Mouse (Mus musculus): Measurements from ENCODE around the gene Whamm. TPM values are rescaled to one million over a fixed set of nuclear protein-coding genes. Genes with fewer than 3 reads are reported as not detected.
A peak's percentile ranks its signal among the peaks of the same experiment; 100 is the strongest.

Whamm gene
- polyA plus RNA-seq (2011; ENCODE audit: insufficient read depth, insufficient read length, low replicate concordance, missing spikeins): 11.3 and 18.2 TPM in 2 replicates

DNA sequence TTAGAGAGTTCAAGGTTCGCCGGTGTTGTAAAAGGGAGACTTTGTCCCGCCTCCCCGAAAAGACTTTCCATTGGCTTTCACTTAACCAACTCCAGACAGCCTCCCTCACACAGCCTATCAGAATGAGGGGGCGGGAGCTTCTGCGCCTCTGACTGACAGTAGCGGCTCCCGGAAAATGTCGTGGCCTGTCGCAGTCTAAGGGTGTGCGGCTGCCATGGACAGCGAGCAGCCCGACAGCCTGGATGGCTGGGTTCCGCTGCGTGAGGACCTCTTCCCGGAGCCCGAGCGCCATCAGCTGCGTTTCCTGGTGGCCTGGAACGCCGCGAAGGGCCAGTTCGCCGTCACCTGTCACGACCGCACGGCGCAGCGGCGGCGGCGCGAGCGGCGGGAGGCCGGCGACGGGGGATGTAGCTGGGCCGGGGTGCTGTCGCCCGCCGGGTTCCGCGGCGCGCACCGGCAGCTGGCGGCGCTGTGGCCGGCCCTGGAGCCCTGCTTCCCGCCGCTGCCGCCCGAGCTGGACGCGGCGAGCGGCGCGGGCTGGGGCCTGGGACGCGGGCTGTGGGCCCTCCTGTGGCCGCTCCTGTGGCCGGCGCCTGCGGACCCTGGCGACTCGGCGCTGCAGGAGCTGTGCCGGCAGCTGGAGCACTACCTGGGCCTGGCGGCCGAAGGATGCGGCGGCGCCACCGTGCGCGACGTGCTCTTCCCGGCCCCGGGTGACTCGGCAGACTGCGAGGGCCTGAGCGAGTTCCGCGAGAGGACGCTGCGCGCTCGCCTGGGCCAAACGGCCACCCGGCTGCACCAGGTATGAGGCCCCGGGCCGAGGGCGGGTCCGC is at the start of gene Whamm:
Gene Whamm (plus strand): TSS at position 159 of the 833 bp plus-strand sequence.
- peak within 1 kb of the TSS; percentile 65 for H3K4me3 ChIP-seq (replicated peaks; ENCODE audit: control insufficient read depth, low read depth, low read length)
- H3K27ac ChIP-seq (ENCODE audit: control insufficient read depth, insufficient read depth, low read depth, low read length, poor library complexity): peak within 1 kb of the TSS; percentile 99
- no peak for TF ChIP-seq CTCF (IDR thresholded peaks at IDR 0.05; ENCODE audit: control insufficient read depth, insufficient read depth, low read length)
- peak; percentile 100 for TF ChIP-seq POLR2A (IDR thresholded peaks at IDR 0.05; ENCODE audit: borderline replicate concordance, control insufficient read depth, low read depth, low read length)
- WGBS: under 1% methylated on average over 96 of the region's 96 CpGs
- H3K4me1 ChIP-seq (ENCODE audit: control insufficient read depth, insufficient read depth, low read length): no peaks in the 10 kb centered on the region

DNA sequence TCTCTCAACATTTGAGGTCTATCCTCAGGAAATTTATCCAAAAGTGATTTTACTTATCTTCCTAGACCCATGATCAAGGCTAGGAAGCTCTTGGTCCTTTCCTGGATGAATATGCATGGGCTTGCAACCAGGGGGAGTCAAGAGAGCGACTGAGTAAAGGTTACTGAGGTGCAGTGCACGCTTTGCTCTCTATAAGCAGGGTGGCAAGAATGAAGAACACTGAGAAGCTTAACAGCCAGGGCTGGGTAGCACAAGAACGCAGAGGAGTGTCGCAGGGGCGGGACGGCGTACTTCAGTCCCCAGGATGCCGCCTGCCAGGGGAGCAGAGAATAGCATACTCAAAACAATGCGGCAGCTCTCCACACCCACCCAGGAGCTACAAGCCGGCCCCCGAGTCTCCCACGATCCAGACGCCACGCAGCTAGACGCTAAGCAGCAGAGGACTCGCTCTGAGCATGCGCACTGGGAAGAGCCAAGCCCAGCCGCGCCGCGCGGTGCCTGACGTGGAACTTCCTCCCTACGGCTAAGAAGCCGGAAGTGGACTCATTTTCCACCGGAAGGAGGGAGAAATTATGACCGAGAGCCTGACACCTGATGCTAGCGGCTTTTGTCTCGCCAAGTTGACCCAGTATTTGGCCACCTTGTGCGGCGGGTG is 47.9 kb upstream of the Whamm start:
- TF ChIP-seq POLR2A (IDR thresholded peaks at IDR 0.05; ENCODE audit: borderline replicate concordance, control insufficient read depth, low read depth, low read length) (peak; percentile 84; the same call in 1 of the 2 replicates), CTCF (IDR thresholded peaks at IDR 0.05; ENCODE audit: control insufficient read depth, insufficient read depth, low read length) (no peak)
- WGBS: under 1% methylated on average over 31 of the region's 31 CpGs
- H3K27ac ChIP-seq (ENCODE audit: control insufficient read depth, insufficient read depth, low read depth, low read length, poor library complexity): peak overlapping the region; percentile 64
- H3K4me1 ChIP-seq (ENCODE audit: control insufficient read depth, insufficient read depth, low read length): no peaks in the 10 kb centered on the region; the same call in 1 of the 2 replicates
- peak overlapping the region; percentile 99 for H3K4me3 ChIP-seq (replicated peaks; ENCODE audit: control insufficient read depth, low read depth, low read length)

DNA sequence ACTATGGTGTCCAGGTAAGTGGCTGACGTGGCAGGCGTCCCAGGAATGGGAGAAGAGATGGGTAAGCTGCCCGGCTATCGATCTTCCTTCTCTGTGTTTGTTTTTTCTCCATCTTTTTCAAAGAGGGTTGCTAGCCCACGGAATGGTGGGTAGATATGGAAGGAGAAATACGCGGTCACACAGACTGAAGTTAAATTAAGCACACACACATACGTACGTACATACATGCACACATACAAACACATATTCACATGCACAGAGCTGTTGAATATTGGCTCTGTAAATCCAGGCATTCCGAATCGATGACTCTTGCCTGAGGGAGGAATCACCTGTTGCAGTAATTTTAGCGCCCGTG is 47.4 kb upstream of the Whamm start:
- peak overlapping the region; percentile 64 for H3K27ac ChIP-seq (ENCODE audit: control insufficient read depth, insufficient read depth, low read depth, low read length, poor library complexity)
- H3K4me1 ChIP-seq (ENCODE audit: control insufficient read depth, insufficient read depth, low read length): no peaks in the 10 kb centered on the region; the same call in 1 of the 2 replicates
- TF ChIP-seq CTCF (IDR thresholded peaks at IDR 0.05; ENCODE audit: control insufficient read depth, insufficient read depth, low read length) (no peak), POLR2A (IDR thresholded peaks at IDR 0.05; ENCODE audit: borderline replicate concordance, control insufficient read depth, low read depth, low read length) (no peak)
- 3% methylated on average over 13 of the region's 13 CpGs for WGBS
- H3K4me3 ChIP-seq (replicated peaks; ENCODE audit: control insufficient read depth, low read depth, low read length): peak overlapping the region; percentile 99

DNA sequence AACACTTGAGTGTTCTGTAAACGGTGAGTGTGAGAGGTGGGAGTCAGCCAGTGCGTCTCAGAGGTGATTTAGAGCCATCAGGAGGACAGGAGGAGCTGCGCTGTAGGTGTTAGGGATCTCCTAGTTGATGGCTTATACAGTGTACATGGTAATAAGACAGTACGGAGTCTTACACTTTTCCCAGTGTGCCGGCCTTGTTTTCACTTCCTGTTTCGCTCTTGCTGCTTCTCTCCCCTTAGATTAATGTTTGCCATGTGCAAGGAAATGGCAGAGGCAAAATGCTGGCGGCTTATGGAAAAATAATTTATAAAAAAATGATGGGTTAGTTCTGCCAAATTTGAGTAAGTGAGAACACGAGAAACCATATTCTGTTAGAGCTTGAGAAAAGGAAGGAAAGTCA is 42.1 kb upstream of the Whamm start:
- WGBS: 84% methylated on average over 8 of the region's 8 CpGs
- TF ChIP-seq POLR2A (IDR thresholded peaks at IDR 0.05; ENCODE audit: borderline replicate concordance, control insufficient read depth, low read depth, low read length) (no peak), CTCF (IDR thresholded peaks at IDR 0.05; ENCODE audit: control insufficient read depth, insufficient read depth, low read length) (no peak)
- H3K4me3 ChIP-seq (replicated peaks; ENCODE audit: control insufficient read depth, low read depth, low read length): no peak overlapping the region
- no peak overlapping the region for H3K27ac ChIP-seq (ENCODE audit: control insufficient read depth, insufficient read depth, low read depth, low read length, poor library complexity)
- no peaks in the 10 kb centered on the region; the same call in 1 of the 2 replicates for H3K4me1 ChIP-seq (ENCODE audit: control insufficient read depth, insufficient read depth, low read length)

DNA sequence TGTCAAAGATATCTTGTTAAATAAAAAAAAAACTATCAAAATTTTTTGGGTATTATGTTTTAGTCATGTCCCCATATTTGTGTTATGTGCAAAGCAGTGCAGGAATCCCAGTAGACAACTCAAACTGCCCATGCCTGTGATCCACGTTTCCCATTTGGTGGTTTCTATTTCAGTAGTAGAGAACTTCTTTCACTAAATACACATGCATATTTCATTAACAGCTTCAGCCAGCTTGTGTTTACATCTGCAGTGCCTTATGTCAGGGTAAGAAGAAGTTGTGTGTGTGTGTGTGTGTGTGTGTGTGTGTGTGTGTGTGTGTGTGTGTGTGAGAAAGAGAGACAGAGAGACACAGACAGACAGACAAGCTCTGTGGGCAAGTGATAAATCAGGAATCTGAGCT is 39.6 kb upstream of the Whamm start:
- WGBS: 81% methylated on average over 1 of the region's 1 CpGs
- TF ChIP-seq POLR2A (IDR thresholded peaks at IDR 0.05; ENCODE audit: borderline replicate concordance, control insufficient read depth, low read depth, low read length) (no peak), CTCF (IDR thresholded peaks at IDR 0.05; ENCODE audit: control insufficient read depth, insufficient read depth, low read length) (no peak)
- Histone ChIP-seq H3K4me3 (replicated peaks; ENCODE audit: control insufficient read depth, low read depth, low read length) (no peak overlapping the region), H3K4me1 (ENCODE audit: control insufficient read depth, insufficient read depth, low read length) (no peaks in the 10 kb centered on the region; the same call in 1 of the 2 replicates), H3K27ac (ENCODE audit: control insufficient read depth, insufficient read depth, low read depth, low read length, poor library complexity) (no peak overlapping the region)

DNA sequence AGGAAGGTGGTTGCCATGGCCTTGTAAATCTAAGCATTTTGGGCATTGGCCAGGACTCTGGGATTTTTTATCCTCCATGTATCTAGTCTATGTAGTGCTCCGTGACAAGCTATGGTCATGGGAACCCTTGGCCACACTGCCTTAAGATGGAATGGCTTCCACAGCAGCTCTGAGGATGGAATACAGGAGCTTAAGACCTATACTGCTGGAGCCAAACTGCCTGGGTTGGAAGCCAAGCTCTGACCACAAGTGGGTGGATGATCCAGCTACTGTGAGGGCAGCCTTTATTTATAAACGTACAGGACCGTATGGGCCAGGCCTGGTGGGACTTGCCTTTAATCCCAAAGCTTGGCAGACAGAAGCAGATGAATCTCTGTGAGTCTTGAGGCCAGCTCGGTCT is 34.6 kb upstream of the Whamm start:
- Histone ChIP-seq H3K27ac (ENCODE audit: control insufficient read depth, insufficient read depth, low read depth, low read length, poor library complexity) (no peak overlapping the region), H3K4me3 (replicated peaks; ENCODE audit: control insufficient read depth, low read depth, low read length) (no peak overlapping the region), H3K4me1 (ENCODE audit: control insufficient read depth, insufficient read depth, low read length) (no peaks in the 10 kb centered on the region)
- no peak for TF ChIP-seq POLR2A (IDR thresholded peaks at IDR 0.05; ENCODE audit: borderline replicate concordance, control insufficient read depth, low read depth, low read length)
- TF ChIP-seq CTCF (IDR thresholded peaks at IDR 0.05; ENCODE audit: control insufficient read depth, insufficient read depth, low read length): no peak
- 87% methylated on average over 4 of the region's 4 CpGs for WGBS

DNA sequence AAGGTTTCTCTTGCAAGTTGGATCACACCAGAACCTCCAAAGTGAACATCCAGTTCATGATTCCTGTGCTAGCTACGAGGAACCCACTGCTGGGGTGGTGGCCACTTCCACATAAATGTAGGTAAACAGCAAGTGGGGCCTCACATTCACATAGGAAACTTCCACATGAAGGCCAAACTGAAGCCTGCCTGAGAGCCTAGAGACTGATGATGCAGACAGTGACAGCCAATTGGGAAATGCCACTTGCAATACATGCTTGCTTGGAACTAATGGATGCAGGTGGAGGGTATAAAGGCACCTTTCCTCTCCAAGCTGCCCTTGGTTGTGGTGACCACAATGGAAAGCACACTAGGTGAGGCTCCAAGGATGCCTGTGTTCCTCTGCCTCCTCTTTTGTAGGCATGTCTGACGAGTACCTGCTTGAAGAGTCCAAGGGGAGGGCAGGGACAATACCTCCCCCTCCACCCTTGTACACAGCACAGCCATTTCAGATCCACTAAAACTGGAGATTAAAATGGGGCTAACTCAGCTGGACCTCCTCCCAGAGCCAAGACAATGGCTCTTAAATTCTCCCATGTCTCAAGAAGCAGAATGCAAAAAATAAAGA is 32.9 kb upstream of the Whamm start:
- 49% methylated on average over 2 of the region's 2 CpGs for WGBS
- Histone ChIP-seq H3K4me3 (replicated peaks; ENCODE audit: control insufficient read depth, low read depth, low read length) (no peak overlapping the region), H3K4me1 (ENCODE audit: control insufficient read depth, insufficient read depth, low read length) (no peaks in the 10 kb centered on the region), H3K27ac (ENCODE audit: control insufficient read depth, insufficient read depth, low read depth, low read length, poor library complexity) (no peak overlapping the region)
- TF ChIP-seq POLR2A (IDR thresholded peaks at IDR 0.05; ENCODE audit: borderline replicate concordance, control insufficient read depth, low read depth, low read length) (no peak), CTCF (IDR thresholded peaks at IDR 0.05; ENCODE audit: control insufficient read depth, insufficient read depth, low read length) (no peak)

DNA sequence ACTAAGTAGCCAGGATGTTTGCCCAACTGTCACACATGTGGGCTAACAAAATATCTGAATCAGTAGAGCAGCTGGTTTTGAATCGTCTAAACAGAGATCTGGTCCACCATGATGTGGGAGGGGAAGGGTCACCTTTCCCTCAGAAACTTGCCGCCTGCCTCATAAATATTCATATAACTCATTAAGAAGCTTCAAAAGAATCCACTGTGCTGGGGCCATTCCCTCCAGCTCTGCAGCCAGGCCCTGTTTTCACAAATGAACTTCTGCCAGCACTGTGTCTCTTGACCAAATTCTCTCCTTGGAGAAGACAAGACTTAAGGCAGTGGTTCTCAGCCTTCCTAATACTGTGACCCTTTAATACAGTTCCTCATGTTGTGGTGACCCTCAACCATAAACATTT is 31.5 kb upstream of the Whamm start:
- 74% methylated on average over 2 of the region's 2 CpGs for WGBS
- TF ChIP-seq CTCF (IDR thresholded peaks at IDR 0.05; ENCODE audit: control insufficient read depth, insufficient read depth, low read length) (no peak), POLR2A (IDR thresholded peaks at IDR 0.05; ENCODE audit: borderline replicate concordance, control insufficient read depth, low read depth, low read length) (no peak)
- no peak overlapping the region for H3K4me3 ChIP-seq (replicated peaks; ENCODE audit: control insufficient read depth, low read depth, low read length)
- H3K4me1 ChIP-seq (ENCODE audit: control insufficient read depth, insufficient read depth, low read length): no peaks in the 10 kb centered on the region
- H3K27ac ChIP-seq (ENCODE audit: control insufficient read depth, insufficient read depth, low read depth, low read length, poor library complexity): no peak overlapping the region
